Mouse (Mus musculus) MEL (cell line): ENCODE data around the gene Adarb1. TPM values are rescaled to one million over a fixed set of nuclear protein-coding genes. Genes with fewer than 3 reads are reported as not detected.

ENCODE experiments used
- DNase-seq: peaks from one replicate; pipeline ENCODE4 v3.0.0; 2011; ENCODE audit warnings: low read depth, low spot score
- H3K27ac ChIP-seq: 2 replicates; pipeline ENCODE4 v1.5.1; 2012; ENCODE audit warnings: low read depth, mild to moderate bottlenecking, control low read depth, low read length, moderate library complexity; ENCODE audit not compliant: control insufficient read depth
- H3K27me3 ChIP-seq, 2 experiments: fragments of 150-350 bp in 1 of 2; sonication (generic) in 1 of 2; 2 replicates each; pipeline ENCODE4 v1.6.1; 2012; ENCODE audit warnings: low read length in 2 of 2, mild to moderate bottlenecking in 2 of 2, improper control_type of control experiment in 1 of 2, moderate library complexity in 1 of 2; ENCODE audit not compliant: insufficient read depth in 2 of 2, control insufficient read depth in 1 of 2
- H3K36me3 ChIP-seq, 2 experiments: 2 replicates each; pipeline ENCODE4 v1.6.1; 2012 to 2014; ENCODE audit warnings: low read length in 2 of 2, improper control_type of control experiment in 1 of 2, inconsistent platforms in 1 of 2, mild to moderate bottlenecking in 1 of 2; ENCODE audit not compliant: insufficient read depth in 2 of 2, control insufficient read depth in 1 of 2
- H3K4me1 ChIP-seq, 2 experiments: fragments of 150-350 bp in 1 of 2; sonication (generic) in 1 of 2; 2 replicates each; pipeline ENCODE4 v1.6.1; 2012; ENCODE audit warnings: low read length in 2 of 2, improper control_type of control experiment in 1 of 2, mild to moderate bottlenecking in 1 of 2; ENCODE audit not compliant: insufficient read depth in 2 of 2, control insufficient read depth in 1 of 2
- H3K4me3 ChIP-seq, 2 experiments: fragments of 150-350 bp in 1 of 2; sonication (generic) in 1 of 2; 2 replicates each; pipeline ENCODE4 v1.5.1; 2012; ENCODE audit warnings: low read depth in 2 of 2, low read length in 2 of 2, mild to moderate bottlenecking in 2 of 2, moderate library complexity in 2 of 2, control low read depth in 1 of 2, improper control_type of control experiment in 1 of 2; ENCODE audit not compliant: control insufficient read depth in 1 of 2, insufficient read depth in 1 of 2
- H3K79me2 ChIP-seq: 2 replicates; pipeline ENCODE4 v1.6.1; 2012; ENCODE audit warnings: mild to moderate bottlenecking, low read length, moderate library complexity; ENCODE audit not compliant: control insufficient read depth, poor library complexity, insufficient read depth
- H3K9ac ChIP-seq: 2 replicates; pipeline ENCODE4 v1.6.1; 2012; ENCODE audit warnings: low read depth, mild to moderate bottlenecking, control low read depth, low read length, moderate library complexity; ENCODE audit not compliant: control insufficient read depth, poor library complexity, severe bottlenecking
- H3K9me3 ChIP-seq: fragments of 150-350 bp; sonication (generic); replicated peaks from 2 replicates; pipeline ENCODE4 v1.6.1; 2012; ENCODE audit warnings: mild to moderate bottlenecking, low read length, improper control_type of control experiment, moderate library complexity; ENCODE audit not compliant: insufficient read depth
- BHLHE40 ChIP-seq: IDR thresholded peaks from 2 replicates; pipeline ENCODE4 v1.6.1; 2012; ENCODE audit warnings: low read depth, mild to moderate bottlenecking, inconsistent platforms, low read length, improper control_type of control experiment, borderline replicate concordance
- CHD1 ChIP-seq: IDR thresholded peaks from 2 replicates; pipeline ENCODE4 v1.6.1; 2012; ENCODE audit warnings: low read depth, mild to moderate bottlenecking, inconsistent platforms, low read length, improper control_type of control experiment
- CHD2 ChIP-seq: IDR thresholded peaks from 2 replicates; pipeline ENCODE4 v1.6.1; 2011; ENCODE audit warnings: low read length, improper control_type of control experiment
- CTCF ChIP-seq, 3 experiments: IDR thresholded peaks in 2 of 3; conservative IDR thresholded peaks in 1 of 3; 2 replicates each; pipeline ENCODE4 v1.5.1; 2011 to 2012; ENCODE audit warnings: low read length in 3 of 3, low read depth in 2 of 3, mild to moderate bottlenecking in 2 of 3, improper control_type of control experiment in 1 of 3, inconsistent platforms in 1 of 3, mixed read lengths in 1 of 3, moderate library complexity in 1 of 3; ENCODE audit not compliant: control insufficient read depth in 1 of 3, insufficient read depth in 1 of 3, poor library complexity in 1 of 3, severe bottlenecking in 1 of 3
- E2F4 ChIP-seq: IDR thresholded peaks from 2 replicates; pipeline ENCODE4 v1.6.1; 2011; ENCODE audit warnings: low read depth, low read length, improper control_type of control experiment, borderline replicate concordance
- EP300 ChIP-seq, 2 experiments: IDR thresholded peaks; 2 replicates each; pipeline ENCODE4 v1.6.1; 2011; ENCODE audit warnings: improper control_type of control experiment in 2 of 2, low read length in 2 of 2, low read depth in 1 of 2, mild to moderate bottlenecking in 1 of 2
- ETS1 ChIP-seq: IDR thresholded peaks from 2 replicates; pipeline ENCODE4 v1.6.1; 2012; ENCODE audit warnings: low read depth, mild to moderate bottlenecking, inconsistent platforms, low read length, improper control_type of control experiment, moderate library complexity
- GABPA ChIP-seq: IDR thresholded peaks from 2 replicates; pipeline ENCODE4 v1.6.1; 2012; ENCODE audit warnings: low read depth, mild to moderate bottlenecking, inconsistent platforms, low read length, improper control_type of control experiment, moderate library complexity
- JUND ChIP-seq: IDR thresholded peaks from 2 replicates; pipeline ENCODE4 v1.6.1; 2011; ENCODE audit warnings: low read depth, mild to moderate bottlenecking, improper control_type of control experiment, low read length
- KAT2A ChIP-seq: conservative IDR thresholded peaks from 2 replicates; pipeline ENCODE4 v1.6.1; 2012; ENCODE audit warnings: low read depth, low read length, improper control_type of control experiment, inconsistent platforms
- MAFK ChIP-seq: IDR thresholded peaks from 2 replicates; pipeline ENCODE4 v1.6.1; 2011; ENCODE audit warnings: low read depth, mild to moderate bottlenecking, low read length, improper control_type of control experiment, borderline replicate concordance
- MAX ChIP-seq: IDR thresholded peaks from 2 replicates; pipeline ENCODE4 v1.6.1; 2011; ENCODE audit warnings: low read length, improper control_type of control experiment
- MAZ ChIP-seq: IDR thresholded peaks from 2 replicates; pipeline ENCODE4 v1.6.1; 2012; ENCODE audit warnings: low read depth, mild to moderate bottlenecking, inconsistent platforms, low read length, improper control_type of control experiment
- MXI1 ChIP-seq: IDR thresholded peaks from 2 replicates; pipeline ENCODE4 v1.6.1; 2011; ENCODE audit warnings: mild to moderate bottlenecking, low read depth, low read length, improper control_type of control experiment
- MYC ChIP-seq: IDR thresholded peaks from 2 replicates; pipeline ENCODE4 v1.6.1; 2011; ENCODE audit warnings: low read depth, mild to moderate bottlenecking, low read length, improper control_type of control experiment, moderate library complexity
- NELFE ChIP-seq: IDR thresholded peaks from 2 replicates; pipeline ENCODE4 v1.6.1; 2011; ENCODE audit warnings: low read depth, low read length, improper control_type of control experiment
- POLR2AphosphoS2 ChIP-seq: IDR thresholded peaks from 2 replicates; pipeline ENCODE4 v1.6.1; 2011; ENCODE audit warnings: low read length, improper control_type of control experiment
- POLR2AphosphoS5 ChIP-seq: IDR thresholded peaks from 2 replicates; pipeline ENCODE4 v1.6.1; 2012; ENCODE audit warnings: low read depth, borderline replicate concordance, mild to moderate bottlenecking, inconsistent platforms, low read length, moderate library complexity, mixed read lengths
- RAD21 ChIP-seq: IDR thresholded peaks from 2 replicates; pipeline ENCODE4 v1.6.1; 2011; ENCODE audit warnings: mild to moderate bottlenecking, low read depth, low read length, improper control_type of control experiment
- SIN3A ChIP-seq: IDR thresholded peaks from 2 replicates; pipeline ENCODE4 v1.6.1; 2012; ENCODE audit warnings: low read length, improper control_type of control experiment, inconsistent platforms
- TBP ChIP-seq: IDR thresholded peaks from 2 replicates; pipeline ENCODE4 v1.8.0; 2011; ENCODE audit warnings: low read depth, low read length, improper control_type of control experiment
- TCF12 ChIP-seq: IDR thresholded peaks from 2 replicates; pipeline ENCODE4 v1.6.1; 2014; ENCODE audit warnings: low read depth, mild to moderate bottlenecking, inconsistent platforms, low read length, improper control_type of control experiment, moderate library complexity
- UBTF ChIP-seq: IDR thresholded peaks from 2 replicates; pipeline ENCODE4 v1.6.1; 2012; ENCODE audit warnings: low read depth, mild to moderate bottlenecking, inconsistent platforms, low read length, improper control_type of control experiment, moderate library complexity, borderline replicate concordance; ENCODE audit not compliant: insufficient read depth
- USF1 ChIP-seq: IDR thresholded peaks from 2 replicates; pipeline ENCODE4 v1.6.1; 2014; ENCODE audit warnings: low read depth, mild to moderate bottlenecking, inconsistent platforms, low read length, improper control_type of control experiment, moderate library complexity
- ZC3H11A ChIP-seq: IDR thresholded peaks from 2 replicates; pipeline ENCODE4 v1.6.1; 2012; ENCODE audit warnings: low read depth, mild to moderate bottlenecking, inconsistent platforms, low read length, improper control_type of control experiment
- ZKSCAN1 ChIP-seq: IDR thresholded peaks from 2 replicates; pipeline ENCODE4 v1.6.1; 2012; ENCODE audit warnings: low read depth, mild to moderate bottlenecking, inconsistent platforms, low read length, improper control_type of control experiment, moderate library complexity
- ZNF384 ChIP-seq: IDR thresholded peaks from 2 replicates; pipeline ENCODE4 v1.6.1; 2012; ENCODE audit warnings: low read depth, mild to moderate bottlenecking, inconsistent platforms, low read length, improper control_type of control experiment
- polyA plus RNA-seq, 2 experiments: library from polyadenylated mRNA; stranded (reverse) in 1 of 2; unstranded in 1 of 2; fragments of >175 nt in 1 of 2; fragments of >200 nt in 1 of 2; gene quantifications; 2 replicates each; pipeline versions ENCODE4 v1.2.1 to v1.2.4; 2012; ENCODE audit warnings: low replicate concordance in 2 of 2, low read depth in 1 of 2; ENCODE audit not compliant: insufficient read length in 2 of 2, insufficient read depth in 1 of 2, missing spikeins in 1 of 2
- total RNA-seq: library from RNA; depleted of rRNA; stranded (reverse); fragments of 300-350 nt; gene quantifications from 2 replicates; pipeline ENCODE4 v1.2.3, GENCODE M21; 2012

Gene Adarb1
- total and polyA plus RNA-seq, 3 experiments: 2.4 to 3.8 TPM; not detected in 1

GRCm38 (mm10) chr10:77416666-77417239 lies 1.3 kb downstream of the Adarb1 start:
- TF ChIP-seq KAT2A (no peak), MYC (no peak), BHLHE40 (no peak), POLR2AphosphoS5 (no peak), USF1 (no peak), CHD2 (no peak), TCF12 (no peak), E2F4 (no peak), EP300 (IDR thresholded peaks at IDR 0.05; ENCODE audit: low read depth in 1 of 2, low read length in 2 of 2) (no peak), MAX (no peak), CTCF (IDR thresholded peaks at IDR 0.05 in 2 of 3, conservative IDR thresholded peaks at IDR 0.05 in 1 of 3; ENCODE audit: control insufficient read depth in 1 of 3, insufficient read depth in 1 of 3, low read depth in 2 of 3, low read length in 3 of 3, poor library complexity in 1 of 3, severe bottlenecking in 1 of 3) (no peak), ZNF384 (no peak), UBTF (no peak), SIN3A (no peak), MXI1 (no peak)

GRCm38 (mm10) chr10:77415867-77416266 lies 2.2 kb downstream of the Adarb1 start:
- H3K79me2 ChIP-seq: no peaks in the 10 kb centered on the region
- H3K4me1 ChIP-seq: no peaks in the 10 kb centered on the region; a peak in 1 of 4 replicates
- DNase-seq: no peak

More at GRCm38 (mm10) chr10:77416666-77417239, 1.3 kb downstream of the Adarb1 start:
- Histone ChIP-seq H3K79me2 (no peaks in the 10 kb centered on the region), H3K27me3 (peaks cover 0 to 2% of the 10 kb centered on the region in 2 experiments; a peak in 2 of 4 replicates), H3K9ac (no peak overlapping the region), H3K9me3 (no peaks in the 10 kb centered on the region), H3K4me3 (no peak overlapping the region), H3K27ac (no peak overlapping the region), H3K4me1 (no peaks in the 10 kb centered on the region; a peak in 1 of 4 replicates), H3K36me3 (no peaks in the 10 kb centered on the region)
- no peak for DNase-seq

More at GRCm38 (mm10) chr10:77415867-77416266, 2.2 kb downstream of the Adarb1 start:
- no peaks in the 10 kb centered on the region for H3K9me3 ChIP-seq
- no peak overlapping the region for H3K4me3 ChIP-seq
- no peaks in the 10 kb centered on the region; a peak in 1 of 4 replicates for H3K27me3 ChIP-seq
- H3K9ac ChIP-seq: no peak overlapping the region
- no peak overlapping the region for H3K27ac ChIP-seq
- no peaks in the 10 kb centered on the region for H3K36me3 ChIP-seq
- no peak for TF ChIP-seq BHLHE40
- TF ChIP-seq RAD21: no peak
- no peak for TF ChIP-seq GABPA
- TF ChIP-seq KAT2A: no peak
- TF ChIP-seq ZC3H11A: no peak
- no peak for TF ChIP-seq ZKSCAN1
- TF ChIP-seq POLR2AphosphoS2: no peak
- no peak for TF ChIP-seq USF1
- TF ChIP-seq CHD1: no peak
- TF ChIP-seq MXI1: no peak
- TF ChIP-seq CHD2: no peak
- TF ChIP-seq MAZ: no peak
- no peak for TF ChIP-seq MAFK
- no peak for TF ChIP-seq ETS1
- TF ChIP-seq TBP: no peak
- TF ChIP-seq JUND: no peak
- no peak for TF ChIP-seq SIN3A
- no peak for TF ChIP-seq NELFE
